Mouse (Mus musculus) forebrain, postnatal 0 days (tissue): ENCODE results near the gene Luc7l3. TPM values are rescaled to one million over a fixed set of nuclear protein-coding genes. Genes with fewer than 3 reads are reported as not detected.

Experiments used
- ATAC-seq: fragments of 200-750 bp; cut with Nextera tagmentation; 2 replicates; pipeline ENCODE4 v1.8.0; 2017; ENCODE audit warnings: mild to moderate bottlenecking, moderate library complexity
- DNase-seq: peaks from one replicate; pipeline ENCODE4 v3.0.0-alpha.2; 2015
- H3K27ac ChIP-seq: fragments of 300-500 bp; sonication (generic); 2 replicates; pipeline ENCODE4 v1.5.1; 2014; ENCODE audit warnings: low read depth, mild to moderate bottlenecking, antibody characterized with exemption, low read length, moderate library complexity, mixed read lengths
- H3K27me3 ChIP-seq: fragments of 300-500 bp; sonication (generic); 2 replicates; pipeline ENCODE4 v1.6.1; 2014; ENCODE audit warnings: mild to moderate bottlenecking, low read length, mixed read lengths; ENCODE audit not compliant: insufficient read depth
- H3K36me3 ChIP-seq: fragments of 300-500 bp; sonication (generic); 2 replicates; pipeline ENCODE4 v1.6.1; 2014; ENCODE audit warnings: mild to moderate bottlenecking, moderate library complexity; ENCODE audit not compliant: insufficient read depth
- H3K4me1 ChIP-seq: fragments of 300-500 bp; sonication (generic); 2 replicates; pipeline ENCODE4 v1.6.1; 2014; ENCODE audit warnings: antibody characterized with exemption; ENCODE audit not compliant: insufficient read depth
- H3K4me2 ChIP-seq: fragments of 300-500 bp; sonication (generic); 2 replicates; pipeline ENCODE4 v1.6.1; 2014; ENCODE audit warnings: low read depth, mild to moderate bottlenecking, moderate library complexity
- H3K4me3 ChIP-seq: fragments of 300-500 bp; sonication (generic); 2 replicates; pipeline ENCODE4 v1.5.1; 2014; ENCODE audit warnings: low read depth, low read length, mixed read lengths
- H3K9ac ChIP-seq: fragments of 300-500 bp; sonication (generic); 2 replicates; pipeline ENCODE4 v1.6.1; 2014; ENCODE audit warnings: mild to moderate bottlenecking
- H3K9me3 ChIP-seq: fragments of 300-500 bp; sonication (generic); 2 replicates; pipeline ENCODE4 v1.6.1; 2016; ENCODE audit warnings: low read length
- CTCF ChIP-seq: sonication (generic); IDR thresholded peaks from 2 replicates; pipeline ENCODE4 v1.5.1; 2016; ENCODE audit warnings: antibody characterized with exemption, control low read depth, low read depth
- WGBS: fragments of 180-500 bp; shearing (Covaris S2); extraction: QIAGEN DNeasy Blood & Tissue Kit; methylation state at CpG from one replicate; pipeline ENCODE4 v1.1.7; 2014; 5-methylcytosine and 5-hydroxymethylcytosine counted together
- polyA plus RNA-seq: library from polyadenylated mRNA; unstranded; fragments of >200 nt; fragmentation: Nextera tagmentation; extraction: Ambion mirVana; gene quantifications from 2 replicates; pipeline ENCODE4 v1.2.1, GENCODE M21; 2015
- total RNA-seq: library from RNA; depleted of rRNA; stranded (reverse); fragments of >200 nt; gene quantifications from 2 replicates; pipeline ENCODE4 v1.2.3, GENCODE M21; 2014

Gene Luc7l3
- total and polyA plus RNA-seq, 2 experiments from 2014 or later: 87.2 to 108 TPM

GRCm38 (mm10) chr11:94338347-94338746, 16.6 kb upstream of the Luc7l3 start:
- Histone ChIP-seq H3K9me3 (no peaks in the 10 kb centered on the region), H3K27me3 (no peaks in the 10 kb centered on the region), H3K4me3 (no peak overlapping the region), H3K4me2 (no peak overlapping the region), H3K9ac (no peak overlapping the region), H3K36me3 (peaks cover 50% of the 10 kb centered on the region), H3K4me1 (no peaks in the 10 kb centered on the region), H3K27ac (no peak overlapping the region)
- no peak for TF ChIP-seq CTCF
- ATAC-seq: no peak
- no peak for DNase-seq
- 96% methylated on average over 2 of the region's 2 CpGs for WGBS

GRCm38 (mm10) chr11:94336551-94336950, 14.8 kb upstream of the Luc7l3 start:
- peaks cover 46% of the 10 kb centered on the region for H3K36me3 ChIP-seq
- H3K9ac ChIP-seq: no peak overlapping the region
- no peak overlapping the region for H3K4me2 ChIP-seq
- peaks cover 4% of the 10 kb centered on the region; the same call in 1 of the 2 replicates for H3K4me1 ChIP-seq
- H3K27me3 ChIP-seq: no peaks in the 10 kb centered on the region
- no peak for ATAC-seq
- no peak overlapping the region for H3K4me3 ChIP-seq
- no peak for DNase-seq
- no peak for TF ChIP-seq CTCF
- no peaks in the 10 kb centered on the region for H3K9me3 ChIP-seq
- H3K27ac ChIP-seq: no peak overlapping the region

- no peak for DNase-seq
- H3K9ac ChIP-seq: no peak overlapping the region
- H3K4me2 ChIP-seq: no peak overlapping the region
- no peak overlapping the region for H3K4me3 ChIP-seq
- no peak for TF ChIP-seq CTCF
- no peaks in the 10 kb centered on the region for H3K27me3 ChIP-seq
- no peak overlapping the region for H3K27ac ChIP-seq
- 77% methylated on average over 8 of the region's 8 CpGs for WGBS
- H3K4me1 ChIP-seq: peaks cover 22% of the 10 kb centered on the region
- H3K36me3 ChIP-seq: peaks cover 35% of the 10 kb centered on the region
- ATAC-seq: no peak
- H3K9me3 ChIP-seq: no peaks in the 10 kb centered on the region
These were observed 12.7 kb upstream of the Luc7l3 start for GRCm38 (mm10) chr11:94334386-94334968.

- no peak overlapping the region for H3K9ac ChIP-seq
- ATAC-seq (no peak), DNase-seq (no peak)
- H3K4me3 ChIP-seq: no peak overlapping the region
- no peaks in the 10 kb centered on the region for H3K9me3 ChIP-seq
- WGBS: 88% methylated on average over 6 of the region's 6 CpGs
- H3K4me1 ChIP-seq: peaks cover 28% of the 10 kb centered on the region
- peaks cover 18% of the 10 kb centered on the region for H3K36me3 ChIP-seq
- no peaks in the 10 kb centered on the region for H3K27me3 ChIP-seq
- no peak for TF ChIP-seq CTCF
- no peak overlapping the region for H3K4me2 ChIP-seq
- H3K27ac ChIP-seq: no peak overlapping the region
These were observed 10.9 kb upstream of the Luc7l3 start for GRCm38 (mm10) chr11:94332726-94333125.

GRCm38 (mm10) chr11:94330211-94330610, 8.4 kb upstream of the Luc7l3 start:
- ATAC-seq: no peak
- no peaks in the 10 kb centered on the region for H3K9me3 ChIP-seq
- no peak overlapping the region for H3K9ac ChIP-seq
- no peak overlapping the region for H3K4me2 ChIP-seq
- no peak for TF ChIP-seq CTCF
- no peaks in the 10 kb centered on the region for H3K27me3 ChIP-seq
- H3K4me3 ChIP-seq: no peak overlapping the region
- 84% methylated on average over 3 of the region's 3 CpGs for WGBS
- DNase-seq: no peak
- peaks cover 32% of the 10 kb centered on the region for H3K4me1 ChIP-seq
- H3K36me3 ChIP-seq: peaks cover 7% of the 10 kb centered on the region
- no peak overlapping the region for H3K27ac ChIP-seq

- H3K9ac ChIP-seq: no peak overlapping the region; the same call in 1 of the 2 replicates
- H3K9me3 ChIP-seq: no peaks in the 10 kb centered on the region
- peak overlapping the region; percentile 88 for H3K4me2 ChIP-seq
- DNase-seq (peak; percentile 75), ATAC-seq (no peak)
- H3K4me1 ChIP-seq: peaks cover 32% of the 10 kb centered on the region
- H3K4me3 ChIP-seq: no peak overlapping the region
- H3K27ac ChIP-seq: peak overlapping the region; percentile 99; the same call in 1 of the 2 replicates
- peaks cover 3% of the 10 kb centered on the region for H3K36me3 ChIP-seq
- peak; percentile 67 for TF ChIP-seq CTCF
- no peaks in the 10 kb centered on the region for H3K27me3 ChIP-seq
- 25% methylated on average over 4 of the region's 4 CpGs for whole genome bisulfite sequencing
These were observed 7.6 kb upstream of the Luc7l3 start for GRCm38 (mm10) chr11:94329270-94329891.

- TF ChIP-seq CTCF: no peak
- Histone ChIP-seq H3K9me3 (no peaks in the 10 kb centered on the region), H3K4me1 (peaks cover 32% of the 10 kb centered on the region), H3K9ac (peak overlapping the region; percentile 93), H3K36me3 (no peaks in the 10 kb centered on the region), H3K4me2 (peak overlapping the region; percentile 88), H3K27ac (peak overlapping the region; percentile 99), H3K4me3 (peak overlapping the region; percentile 77), H3K27me3 (no peaks in the 10 kb centered on the region)
- under 1% methylated on average over 10 of the region's 10 CpGs for WGBS
- DNase-seq (peak; percentile 65), ATAC-seq (0 out of 2 replicates have a peak, but pooled peaks have one; percentile 0)
These were observed 6.8 kb upstream of the Luc7l3 start for GRCm38 (mm10) chr11:94328644-94329025.
